Mouse (Mus musculus) spleen, adult 18-20 months (tissue): ENCODE data around the gene Arhgap15.
A peak's percentile ranks its signal among the peaks of the same experiment; 100 is the strongest.
"Not testable (repeated sequence)": the region's sequence is repeated elsewhere in the genome, so short reads cannot be mapped to it uniquely, and the experiment has no call there.

Source experiments
- DNase-seq, 2 experiments: peaks; one replicate each; pipeline ENCODE4 v3.0.0; 2022; ENCODE audit warnings: mixed read lengths in 2 of 2

Arhgap15 gene

GRCm38 (mm10) chr2:43748287-43748983 is at the start of gene Arhgap15:
Gene Arhgap15 (plus strand): TSS chr2:43748824.
- no peak for DNase-seq

GRCm38 (mm10) chr2:43712611-43713138 is 35.9 kb upstream of the Arhgap15 start:
- DNase-seq, result no peak

- DNase-seq, result peak in 1 of 2 experiments; percentile 60
Measured at GRCm38 (mm10) chr2:43722446-43723103, 26.0 kb upstream of the Arhgap15 start.

DNA sequence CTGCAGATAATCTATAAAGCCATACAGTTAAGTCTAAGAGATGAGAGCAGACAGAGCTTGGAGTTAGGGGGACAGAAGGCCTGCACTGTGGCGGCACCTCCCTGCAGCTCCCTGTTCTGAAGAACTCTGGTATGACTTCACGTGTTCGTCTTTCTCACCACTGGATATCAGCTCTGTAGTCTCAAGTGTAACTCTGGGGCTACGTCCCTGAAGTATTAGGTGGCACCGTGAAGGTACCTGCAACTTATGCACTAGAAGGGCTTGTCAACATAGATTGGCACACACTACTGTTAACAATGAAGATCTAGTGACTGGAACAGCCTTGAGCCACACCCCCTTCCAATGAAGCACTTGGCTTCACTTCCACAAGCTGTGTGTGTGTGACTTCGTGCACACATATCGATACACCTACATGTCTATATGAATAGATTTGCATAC is 25.5 kb upstream of the Arhgap15 start:
- no peak for DNase-seq

DNA sequence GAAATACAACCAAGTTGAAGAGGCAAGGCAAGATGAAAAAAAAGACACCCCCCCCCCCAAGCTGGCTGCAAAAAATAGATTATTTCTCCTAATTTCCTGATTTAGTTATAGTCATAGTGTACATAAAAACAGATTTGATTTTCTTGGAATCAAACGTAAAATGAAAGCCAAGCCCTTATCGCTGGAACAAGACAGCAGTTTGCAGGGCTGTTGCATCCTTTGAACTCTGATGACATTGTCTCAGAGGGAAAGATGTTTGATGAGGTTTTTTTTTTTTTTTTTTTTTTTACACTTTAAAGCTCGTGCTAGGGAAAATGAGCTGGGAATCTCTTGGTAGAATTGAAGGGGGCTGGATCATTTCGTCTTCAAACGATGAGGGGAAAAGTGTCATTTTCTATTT is 21.4 kb upstream of the Arhgap15 start:
- DNase-seq, result no peak

DNA sequence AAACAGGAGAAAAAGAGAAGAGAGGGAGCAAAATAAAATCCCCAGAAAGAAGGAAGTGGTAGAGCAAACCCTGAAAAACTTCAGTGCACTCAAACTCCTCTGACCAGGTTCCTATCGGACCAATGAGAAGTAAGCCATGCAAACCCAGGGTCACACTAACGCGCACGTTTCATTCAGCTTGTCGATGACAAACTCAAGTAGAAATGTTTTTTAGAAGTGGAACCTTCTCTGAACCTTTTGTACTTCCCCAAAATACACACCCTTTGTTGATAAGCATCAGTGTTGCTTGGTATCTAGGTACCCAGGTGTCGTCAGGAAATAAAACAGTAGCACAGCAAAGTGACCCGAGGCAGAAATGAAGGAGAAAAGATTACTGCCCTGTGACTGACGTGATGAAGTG is 20.9 kb upstream of the Arhgap15 start:
- DNase-seq, result peak; percentile 32 to 39

DNA sequence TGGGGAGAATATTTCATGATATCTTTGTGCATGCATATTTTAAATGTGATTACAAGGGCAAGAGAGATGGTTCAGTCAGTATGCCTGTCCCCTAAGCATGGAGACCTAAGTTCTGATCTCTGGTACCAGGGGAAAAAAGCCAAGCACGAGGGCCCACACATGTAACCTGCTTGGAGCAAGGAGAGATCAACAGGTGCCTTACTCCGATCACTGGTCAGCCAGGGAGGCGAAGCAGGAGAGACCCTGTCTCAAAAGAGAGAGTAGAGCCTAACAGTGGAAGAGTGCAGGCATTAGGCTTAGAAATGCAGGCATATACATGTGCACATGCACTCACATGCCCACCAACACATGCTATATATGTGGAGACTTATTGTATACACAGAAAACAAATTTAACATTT is 19.8 kb upstream of the Arhgap15 start:
- DNase-seq, result no peak

DNA sequence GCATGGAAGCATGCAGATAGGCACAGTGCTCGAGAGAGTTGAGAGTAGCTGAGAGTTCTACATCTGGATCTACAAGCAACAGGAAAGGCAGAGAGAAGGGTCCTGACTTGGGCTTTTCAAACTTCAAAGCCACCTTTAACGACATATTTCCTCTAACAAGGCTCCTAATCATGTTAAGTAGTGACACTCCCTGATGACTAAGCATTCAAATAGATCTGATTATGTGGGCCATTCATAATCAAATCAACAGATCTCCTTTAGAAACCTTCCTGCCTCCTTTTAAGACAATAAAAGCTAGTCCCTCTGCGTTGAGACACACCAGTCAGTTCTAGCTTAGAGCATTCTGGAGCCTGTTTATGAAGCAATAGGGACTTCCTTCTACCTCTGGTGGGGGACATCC is 16.2 kb upstream of the Arhgap15 start:
- no peak for DNase-seq

- not testable (repeated sequence) for DNase-seq
Measured at GRCm38 (mm10) chr2:43735071-43735470, 13.6 kb upstream of the Arhgap15 start.

GRCm38 (mm10) chr2:43737546-43737945 is 11.1 kb upstream of the Arhgap15 start:
- DNase-seq, result no peak

DNA sequence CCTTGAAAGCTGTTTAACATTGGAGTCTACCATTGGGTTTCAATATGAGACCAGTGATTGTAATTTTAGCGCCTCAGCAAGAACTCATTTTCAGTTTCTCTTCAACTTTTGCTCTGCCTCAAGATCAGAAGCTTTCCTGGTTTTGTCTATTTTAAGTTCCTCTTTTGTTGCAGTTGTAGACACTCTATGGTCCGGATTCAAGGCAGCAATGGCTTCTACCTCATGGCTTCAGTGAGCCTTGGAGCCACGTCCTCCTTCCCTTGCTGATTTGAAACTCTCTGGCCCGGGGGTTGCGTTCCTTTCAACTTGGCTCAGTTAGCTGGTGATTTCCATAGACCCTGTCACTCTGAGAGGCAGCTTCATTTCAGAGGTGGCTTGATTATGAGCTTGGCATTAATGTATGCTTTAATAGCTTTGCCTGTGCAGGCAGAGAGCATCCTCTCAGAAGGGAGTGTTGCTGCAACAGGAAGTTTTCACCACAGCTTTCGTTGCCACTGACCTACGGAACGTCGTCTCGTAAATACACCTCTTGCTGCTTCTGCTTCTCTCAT is 10.0 kb upstream of the Arhgap15 start:
- DNase-seq, result peak; percentile 40 to 51

DNA sequence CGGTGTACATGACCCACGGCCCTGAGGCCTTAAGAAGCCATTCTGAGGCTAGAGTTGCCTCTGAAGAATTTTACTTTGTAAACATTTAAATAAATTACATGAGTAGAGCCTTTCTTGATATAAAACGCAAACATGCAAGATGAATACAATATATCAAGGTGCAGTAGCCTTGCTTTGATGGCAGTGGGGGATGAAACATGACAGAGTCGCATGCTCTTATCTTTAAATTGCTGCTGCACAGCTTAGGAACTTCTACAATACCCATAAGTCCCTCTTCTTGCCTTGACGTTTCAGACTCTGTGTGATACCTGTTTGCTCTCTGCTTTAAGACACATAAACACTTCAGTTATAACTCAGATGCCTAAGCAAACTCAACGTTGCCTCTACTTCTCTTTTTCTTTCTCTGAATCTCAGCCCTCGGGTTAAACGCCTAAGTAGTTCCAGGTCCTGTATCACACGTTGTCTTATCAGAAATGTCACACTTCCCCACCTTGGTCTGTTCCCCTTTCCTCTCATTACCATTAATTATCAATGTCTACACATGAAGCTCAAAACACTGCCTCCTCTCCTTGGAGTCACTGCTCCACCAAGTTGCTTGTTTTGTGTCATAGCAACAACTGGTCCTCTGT is 9.3 kb upstream of the Arhgap15 start:
- no peak for DNase-seq

- DNase-seq, result no peak
Measured at GRCm38 (mm10) chr2:43749321-43749720, 697 bp downstream of the Arhgap15 start.

DNA sequence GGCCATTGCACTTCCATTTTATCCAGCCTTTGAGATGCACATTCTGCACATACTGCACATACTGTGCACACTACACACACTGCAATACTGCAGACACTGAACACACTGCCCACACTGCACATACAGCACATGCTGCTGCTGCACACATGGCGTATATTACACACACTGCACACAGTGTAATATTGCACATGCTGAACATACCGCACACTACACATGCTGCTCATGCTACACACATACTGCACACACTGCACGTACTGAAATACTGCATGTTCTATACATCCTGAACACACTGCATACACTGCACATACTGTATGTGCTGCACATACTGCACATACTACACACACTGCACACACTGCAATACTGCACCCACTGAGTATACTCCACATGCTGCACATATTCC is 7.3 kb downstream of the Arhgap15 start:
- no peak for DNase-seq

DNA sequence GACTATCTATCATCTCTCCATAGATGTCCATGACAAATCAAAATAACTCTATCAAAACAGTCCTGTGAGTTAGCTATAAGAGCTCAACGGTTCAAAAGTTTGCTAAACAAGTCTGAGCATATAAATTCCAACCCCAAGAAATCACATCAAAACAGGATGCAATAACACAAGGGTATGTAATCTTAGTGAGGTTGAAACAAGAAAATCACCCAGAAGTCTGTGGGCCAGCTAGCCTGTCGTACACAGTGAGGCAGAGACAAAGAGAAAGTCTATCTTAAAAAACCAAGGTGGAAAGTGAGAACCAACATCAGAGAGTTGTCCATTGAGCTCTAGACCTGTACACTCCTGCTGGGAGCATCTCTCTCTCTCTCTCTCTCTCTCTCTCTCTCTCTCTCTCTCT is 8.0 kb downstream of the Arhgap15 start:
- no peak for DNase-seq

DNA sequence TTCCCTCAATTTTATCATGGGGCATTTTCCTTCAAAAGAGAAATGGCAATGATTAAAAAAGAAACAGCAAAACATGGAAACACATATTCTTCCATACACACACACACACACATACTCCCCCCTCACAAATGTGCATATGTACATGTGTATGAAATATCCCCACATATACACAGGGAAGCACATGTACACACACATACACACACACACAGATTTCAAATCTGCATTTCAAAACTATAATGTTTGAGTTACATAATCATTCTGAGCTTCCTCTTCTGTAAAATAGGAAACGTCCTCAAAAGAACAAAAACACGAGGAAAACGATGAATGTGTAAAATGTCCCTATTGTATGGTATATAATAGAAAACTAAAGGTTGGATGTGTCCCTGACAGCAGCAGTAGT is 13.1 kb downstream of the Arhgap15 start:
- no peak for DNase-seq

- DNase-seq, result no peak
Measured at GRCm38 (mm10) chr2:43763279-43763678, 14.7 kb downstream of the Arhgap15 start.

DNA sequence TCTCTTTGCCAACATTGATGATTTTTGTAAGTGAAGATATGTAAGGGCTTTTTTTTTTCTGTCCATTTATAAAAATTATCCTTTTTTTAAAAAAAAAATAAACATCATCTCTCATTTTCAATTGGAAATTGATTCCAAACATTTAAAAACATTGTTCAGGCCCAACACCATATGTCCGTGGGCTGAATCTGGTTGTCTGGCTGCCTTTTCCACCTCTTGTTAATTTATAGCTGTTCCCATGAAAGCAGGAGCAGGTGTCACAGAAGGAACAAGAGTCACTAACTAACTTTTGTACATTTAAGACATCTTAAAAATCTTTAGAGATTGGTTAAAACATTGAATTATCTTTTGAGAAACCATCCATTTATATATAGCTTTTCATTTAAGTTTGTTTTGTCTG is 15.8 kb downstream of the Arhgap15 start:
- DNase-seq, result no peak

GRCm38 (mm10) chr2:43766200-43766599 is 17.6 kb downstream of the Arhgap15 start:
- DNase-seq, result no peak

GRCm38 (mm10) chr2:43769850-43770570 is 21.4 kb downstream of the Arhgap15 start:
- no peak for DNase-seq

DNA sequence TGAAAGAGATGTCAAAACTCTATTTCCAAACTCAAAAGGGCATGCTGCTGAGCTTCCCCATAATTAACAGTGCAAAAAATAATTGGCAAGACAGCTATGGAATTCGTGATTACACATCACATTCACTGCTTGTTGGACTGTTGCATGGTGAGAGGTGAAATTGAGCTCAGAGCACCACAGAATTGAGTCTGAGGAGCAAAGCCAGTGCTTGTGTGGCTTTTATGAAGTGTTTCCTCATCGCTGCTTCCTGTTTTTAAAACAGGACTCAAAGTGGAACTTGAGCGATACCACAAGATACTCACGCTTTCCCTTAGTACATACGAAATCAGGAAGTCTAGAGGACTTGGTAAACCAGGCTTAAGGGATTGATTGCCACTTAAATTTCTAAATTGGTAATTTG is 24.0 kb downstream of the Arhgap15 start:
- DNase-seq, result no peak

DNA sequence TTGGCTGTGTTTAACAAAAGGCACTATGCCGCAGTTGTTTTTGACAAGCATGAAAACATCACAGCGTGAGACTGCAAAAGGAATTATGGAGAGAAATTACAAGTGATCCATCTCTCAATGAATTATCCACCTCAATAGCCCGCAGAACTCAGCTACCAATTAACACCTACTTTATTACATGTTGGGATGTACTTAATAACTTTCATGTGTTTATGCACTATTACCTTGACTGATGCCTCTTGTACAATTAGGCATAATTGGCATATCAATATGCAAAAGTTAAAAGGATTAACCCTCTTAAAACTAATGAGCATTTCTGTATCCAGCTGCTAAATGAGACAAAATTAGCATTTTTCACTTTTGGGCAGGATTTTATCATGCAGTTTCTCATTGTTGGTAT is 33.5 kb downstream of the Arhgap15 start:
- no peak for DNase-seq
